Mouse (Mus musculus): ENCODE results near the gene Dynlrb2. TPM values are rescaled to one million over a fixed set of nuclear protein-coding genes. Genes with fewer than 3 reads are reported as not detected.

Gene Dynlrb2
- polyA plus RNA-seq, 1 experiment from 2014 or later: 15.4 TPM

GRCm38 (mm10) chr8:116484087-116484486 is 20.7 kb upstream of the Dynlrb2 start:
- ATAC-seq: no peak
- Histone ChIP-seq H3K9ac (ENCODE audit: low read depth, low read length) (no peak overlapping the region), H3K27me3 (replicated peaks; ENCODE audit: control insufficient read depth, insufficient read depth, low read length) (0 out of 2 replicates have a peak, but pooled peaks cover 2% of the 10 kb centered on the region), H3K27ac (ENCODE audit: low read depth, low read length) (no peak overlapping the region), H3K36me3 (ENCODE audit: control insufficient read depth, insufficient read depth, low read length) (no peaks in the 10 kb centered on the region), H3K4me3 (ENCODE audit: low read length) (no peak overlapping the region), H3K4me1 (ENCODE audit: control insufficient read depth, insufficient read depth, low read depth, low read length) (no peaks in the 10 kb centered on the region), H3K4me2 (ENCODE audit: low read length) (peak overlapping the region; percentile 13; the same call in 1 of the 2 replicates), H3K9me3 (ENCODE audit: control insufficient read depth, low read length) (no peaks in the 10 kb centered on the region)
- WGBS: 24% methylated on average over 2 of the region's 2 CpGs

DNA sequence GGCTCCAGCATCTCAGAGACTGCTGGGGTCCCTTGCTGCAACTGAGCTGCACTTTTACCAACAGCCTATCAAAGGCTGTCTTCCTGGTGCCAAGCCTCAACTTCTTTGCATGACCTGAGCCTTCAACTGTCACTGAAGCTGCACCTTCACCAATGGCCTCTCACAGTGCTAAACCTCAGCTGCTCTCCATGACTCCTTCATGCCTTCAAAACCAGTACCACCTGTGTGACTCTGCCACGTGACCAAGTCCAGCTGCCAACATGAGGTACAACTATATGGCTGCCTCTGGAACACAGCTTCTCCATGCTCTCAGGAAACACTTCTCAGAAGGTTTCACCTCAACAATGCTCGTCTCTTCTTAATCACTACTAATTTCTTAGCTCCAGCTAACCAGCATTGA is 16.2 kb upstream of the Dynlrb2 start:
- Histone ChIP-seq H3K4me2 (ENCODE audit: low read length) (no peak overlapping the region), H3K36me3 (ENCODE audit: control insufficient read depth, insufficient read depth, low read length) (no peaks in the 10 kb centered on the region), H3K4me3 (ENCODE audit: low read length) (no peak overlapping the region), H3K27me3 (replicated peaks; ENCODE audit: control insufficient read depth, insufficient read depth, low read length) (no peaks in the 10 kb centered on the region), H3K9me3 (ENCODE audit: control insufficient read depth, low read length) (no peaks in the 10 kb centered on the region), H3K9ac (ENCODE audit: low read depth, low read length) (no peak overlapping the region), H3K4me1 (ENCODE audit: control insufficient read depth, insufficient read depth, low read depth, low read length) (no peaks in the 10 kb centered on the region), H3K27ac (ENCODE audit: low read depth, low read length) (no peak overlapping the region)
- no peak for ATAC-seq
- WGBS: 85% methylated on average over 2 of the region's 2 CpGs

GRCm38 (mm10) chr8:116500057-116500809 is 4.5 kb upstream of the Dynlrb2 start:
- no peaks in the 10 kb centered on the region for H3K36me3 ChIP-seq (ENCODE audit: control insufficient read depth, insufficient read depth, low read length)
- ATAC-seq: no peak
- H3K4me2 ChIP-seq (ENCODE audit: low read length): no peak overlapping the region
- no peaks in the 10 kb centered on the region for H3K9me3 ChIP-seq (ENCODE audit: control insufficient read depth, low read length)
- no peaks in the 10 kb centered on the region for H3K4me1 ChIP-seq (ENCODE audit: control insufficient read depth, insufficient read depth, low read depth, low read length)
- H3K4me3 ChIP-seq (ENCODE audit: low read length): no peak overlapping the region
- H3K9ac ChIP-seq (ENCODE audit: low read depth, low read length): no peak overlapping the region
- H3K27me3 ChIP-seq (replicated peaks; ENCODE audit: control insufficient read depth, insufficient read depth, low read length): no peaks in the 10 kb centered on the region
- H3K27ac ChIP-seq (ENCODE audit: low read depth, low read length): no peak overlapping the region
- WGBS: 91% methylated on average over 7 of the region's 7 CpGs

DNA sequence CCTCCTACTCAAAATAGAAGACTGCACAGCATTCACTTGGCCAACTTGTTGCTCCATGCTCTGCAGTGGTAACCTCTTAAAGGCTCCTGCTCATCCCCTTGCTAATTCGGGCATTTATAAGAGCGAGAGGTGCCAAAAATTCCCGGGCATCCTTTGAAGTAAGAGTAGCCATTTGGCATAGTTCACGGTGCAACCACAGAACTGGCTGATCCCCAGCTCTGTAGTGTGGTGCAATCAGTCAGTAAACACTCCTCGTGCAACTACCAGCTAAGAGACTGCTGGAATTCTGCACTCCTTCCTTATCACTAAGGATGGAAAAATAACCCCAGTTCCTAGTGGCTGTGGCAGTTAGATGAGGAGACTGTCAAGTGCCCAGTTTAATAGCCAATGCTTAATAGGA is 3.9 kb downstream of the Dynlrb2 start:
- H3K9me3 ChIP-seq (ENCODE audit: control insufficient read depth, low read length): no peaks in the 10 kb centered on the region
- 83% methylated on average over 5 of the region's 5 CpGs for WGBS
- no peak overlapping the region for H3K27ac ChIP-seq (ENCODE audit: low read depth, low read length)
- no peaks in the 10 kb centered on the region for H3K36me3 ChIP-seq (ENCODE audit: control insufficient read depth, insufficient read depth, low read length)
- no peak overlapping the region for H3K4me3 ChIP-seq (ENCODE audit: low read length)
- H3K9ac ChIP-seq (ENCODE audit: low read depth, low read length): no peak overlapping the region
- H3K4me2 ChIP-seq (ENCODE audit: low read length): no peak overlapping the region
- no peak for ATAC-seq
- no peaks in the 10 kb centered on the region for H3K27me3 ChIP-seq (replicated peaks; ENCODE audit: control insufficient read depth, insufficient read depth, low read length)
- no peaks in the 10 kb centered on the region for H3K4me1 ChIP-seq (ENCODE audit: control insufficient read depth, insufficient read depth, low read depth, low read length)

- H3K4me1 ChIP-seq (ENCODE audit: control insufficient read depth, insufficient read depth, low read depth, low read length): no peaks in the 10 kb centered on the region
- H3K9me3 ChIP-seq (ENCODE audit: control insufficient read depth, low read length): no peaks in the 10 kb centered on the region
- H3K4me2 ChIP-seq (ENCODE audit: low read length): no peak overlapping the region
- H3K4me3 ChIP-seq (ENCODE audit: low read length): no peak overlapping the region
- no peak overlapping the region for H3K27ac ChIP-seq (ENCODE audit: low read depth, low read length)
- H3K36me3 ChIP-seq (ENCODE audit: control insufficient read depth, insufficient read depth, low read length): no peaks in the 10 kb centered on the region
- ATAC-seq: no peak
- H3K9ac ChIP-seq (ENCODE audit: low read depth, low read length): no peak overlapping the region
- 71% methylated on average over 3 of the region's 3 CpGs for WGBS
- no peaks in the 10 kb centered on the region for H3K27me3 ChIP-seq (replicated peaks; ENCODE audit: control insufficient read depth, insufficient read depth, low read length)
Observed at GRCm38 (mm10) chr8:116509247-116509646, 4.5 kb downstream of the Dynlrb2 start.

GRCm38 (mm10) chr8:116519676-116520075 is 14.9 kb downstream of the Dynlrb2 start:
- Histone ChIP-seq H3K4me3 (ENCODE audit: low read length) (no peak overlapping the region), H3K27me3 (replicated peaks; ENCODE audit: control insufficient read depth, insufficient read depth, low read length) (no peaks in the 10 kb centered on the region), H3K9me3 (ENCODE audit: control insufficient read depth, low read length) (peaks cover 3% of the 10 kb centered on the region; the same call in 1 of the 2 replicates), H3K36me3 (ENCODE audit: control insufficient read depth, insufficient read depth, low read length) (no peaks in the 10 kb centered on the region), H3K9ac (ENCODE audit: low read depth, low read length) (no peak overlapping the region), H3K4me2 (ENCODE audit: low read length) (no peak overlapping the region), H3K27ac (ENCODE audit: low read depth, low read length) (no peak overlapping the region), H3K4me1 (ENCODE audit: control insufficient read depth, insufficient read depth, low read depth, low read length) (no peaks in the 10 kb centered on the region)
- ATAC-seq: no peak
- WGBS: 76% methylated on average over 5 of the region's 5 CpGs

DNA sequence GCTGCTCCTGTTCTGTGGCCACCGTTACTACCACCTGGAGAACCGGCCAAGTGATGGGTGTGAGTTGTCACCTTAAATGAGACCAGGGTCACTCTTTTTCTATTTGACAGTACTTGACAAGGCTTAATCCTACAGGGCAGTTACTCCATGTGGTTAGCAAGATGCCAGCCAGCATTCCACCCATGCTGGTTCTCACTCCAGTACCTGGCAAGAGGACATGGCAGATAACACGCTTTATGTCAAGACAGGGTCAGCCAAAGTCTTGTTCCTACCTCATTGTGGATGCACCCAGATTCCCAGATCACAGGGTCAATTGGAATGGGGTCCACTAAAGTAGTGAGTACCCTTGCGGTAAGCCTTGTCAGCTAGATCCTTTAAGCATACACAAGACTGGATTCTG is 16.4 kb downstream of the Dynlrb2 start:
- no peak for ATAC-seq
- no peak overlapping the region for H3K9ac ChIP-seq (ENCODE audit: low read depth, low read length)
- H3K27me3 ChIP-seq (replicated peaks; ENCODE audit: control insufficient read depth, insufficient read depth, low read length): no peaks in the 10 kb centered on the region
- peaks cover 3% of the 10 kb centered on the region; the same call in 1 of the 2 replicates for H3K9me3 ChIP-seq (ENCODE audit: control insufficient read depth, low read length)
- H3K4me1 ChIP-seq (ENCODE audit: control insufficient read depth, insufficient read depth, low read depth, low read length): no peaks in the 10 kb centered on the region
- H3K27ac ChIP-seq (ENCODE audit: low read depth, low read length): no peak overlapping the region
- no peak overlapping the region for H3K4me3 ChIP-seq (ENCODE audit: low read length)
- no peak overlapping the region for H3K4me2 ChIP-seq (ENCODE audit: low read length)
- 91% methylated on average over 4 of the region's 4 CpGs for WGBS
- H3K36me3 ChIP-seq (ENCODE audit: control insufficient read depth, insufficient read depth, low read length): no peaks in the 10 kb centered on the region

DNA sequence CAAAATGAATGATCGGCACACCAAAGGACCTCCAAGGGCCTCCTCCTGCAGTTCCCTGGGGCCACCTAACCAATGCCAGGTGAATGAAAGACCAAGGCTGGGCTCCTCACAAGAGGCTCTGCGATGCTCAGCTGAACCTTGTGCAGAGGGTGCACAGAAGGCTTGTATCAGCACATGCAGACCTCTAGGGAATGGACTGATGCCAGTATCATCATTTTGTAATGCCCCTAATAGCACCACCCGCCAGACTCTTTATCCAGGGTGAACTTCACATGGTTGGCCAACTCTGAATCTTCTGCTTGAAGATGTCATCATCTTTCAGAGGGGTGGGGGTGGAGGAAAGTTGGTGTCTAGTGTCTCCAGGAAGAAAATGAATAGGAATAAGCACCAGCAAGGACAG is 16.9 kb downstream of the Dynlrb2 start:
- Histone ChIP-seq H3K9ac (ENCODE audit: low read depth, low read length) (no peak overlapping the region), H3K4me1 (ENCODE audit: control insufficient read depth, insufficient read depth, low read depth, low read length) (no peaks in the 10 kb centered on the region), H3K4me2 (ENCODE audit: low read length) (no peak overlapping the region), H3K9me3 (ENCODE audit: control insufficient read depth, low read length) (peaks cover 3% of the 10 kb centered on the region; the same call in 1 of the 2 replicates), H3K27me3 (replicated peaks; ENCODE audit: control insufficient read depth, insufficient read depth, low read length) (no peaks in the 10 kb centered on the region), H3K27ac (ENCODE audit: low read depth, low read length) (no peak overlapping the region), H3K4me3 (ENCODE audit: low read length) (no peak overlapping the region), H3K36me3 (ENCODE audit: control insufficient read depth, insufficient read depth, low read length) (no peaks in the 10 kb centered on the region)
- WGBS: 84% methylated on average over 3 of the region's 3 CpGs
- no peak for ATAC-seq

DNA sequence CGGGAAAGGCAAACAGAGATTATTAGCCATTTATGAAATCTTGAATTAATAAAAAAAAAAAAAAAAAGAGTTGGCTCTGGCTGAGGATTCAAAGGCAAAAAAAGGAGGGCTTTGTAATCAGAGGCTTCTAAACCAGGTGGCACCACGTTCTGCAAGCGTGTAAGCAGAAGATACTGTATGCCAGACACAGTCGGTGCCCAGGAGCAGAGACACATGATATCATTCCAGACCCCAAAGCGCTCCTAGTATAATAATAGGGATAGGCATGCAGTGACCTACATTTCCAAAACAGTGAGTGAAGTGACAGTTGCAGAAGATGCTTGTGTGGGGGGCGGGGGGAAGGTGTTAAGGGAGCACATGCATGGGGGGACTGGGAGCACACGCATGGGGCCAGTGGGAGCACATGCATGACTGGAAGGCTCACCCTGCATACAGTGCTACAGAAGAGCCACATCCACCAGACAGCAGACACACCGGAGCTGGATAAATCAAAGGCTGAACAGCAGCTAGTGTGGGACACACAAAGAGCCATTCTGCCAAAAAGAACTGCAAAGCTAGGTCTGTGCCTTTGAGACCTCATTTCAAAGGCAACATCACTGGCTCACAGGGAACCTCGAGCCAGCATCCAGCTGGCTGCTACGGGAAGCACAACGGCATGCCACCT is 17.5 kb downstream of the Dynlrb2 start:
- WGBS: 73% methylated on average over 11 of the region's 11 CpGs
- ATAC-seq: no peak
- H3K4me2 ChIP-seq (ENCODE audit: low read length): no peak overlapping the region
- H3K36me3 ChIP-seq (ENCODE audit: control insufficient read depth, insufficient read depth, low read length): no peaks in the 10 kb centered on the region
- H3K27me3 ChIP-seq (replicated peaks; ENCODE audit: control insufficient read depth, insufficient read depth, low read length): no peaks in the 10 kb centered on the region
- no peak overlapping the region; the same call in 1 of the 2 replicates for H3K9ac ChIP-seq (ENCODE audit: low read depth, low read length)
- H3K4me3 ChIP-seq (ENCODE audit: low read length): no peak overlapping the region
- H3K9me3 ChIP-seq (ENCODE audit: control insufficient read depth, low read length): peaks cover 3% of the 10 kb centered on the region; the same call in 1 of the 2 replicates
- no peaks in the 10 kb centered on the region for H3K4me1 ChIP-seq (ENCODE audit: control insufficient read depth, insufficient read depth, low read depth, low read length)
- no peak overlapping the region for H3K27ac ChIP-seq (ENCODE audit: low read depth, low read length)
